Mouse (Mus musculus) ES-Bruce4 (cell line): ENCODE measurements around the gene Gm7029. TPM values are rescaled to one million over a fixed set of nuclear protein-coding genes. Genes with fewer than 3 reads are reported as not detected.
"Not testable (repeated sequence)": the region's sequence is repeated elsewhere in the genome, so short reads cannot be mapped to it uniquely, and the experiment has no call there.

Source experiments
- H3K27ac ChIP-seq: 2 replicates; pipeline ENCODE4 v1.5.1; 2012; ENCODE audit warnings: low read length, inconsistent platforms; ENCODE audit not compliant: insufficient read depth
- H3K27me3 ChIP-seq: 2 replicates; pipeline ENCODE4 v1.6.1; 2012; ENCODE audit warnings: mild to moderate bottlenecking, low read length, inconsistent platforms; ENCODE audit not compliant: control insufficient read depth, poor library complexity, insufficient read depth, severe bottlenecking
- H3K36me3 ChIP-seq: 2 replicates; pipeline ENCODE4 v1.6.1; 2012; ENCODE audit warnings: inconsistent platforms, mild to moderate bottlenecking, low read length, moderate library complexity; ENCODE audit not compliant: control insufficient read depth, poor library complexity, insufficient read depth, severe bottlenecking
- H3K4me1 ChIP-seq: one replicate; pipeline ENCODE4 v1.8.1; 2011; ENCODE audit warnings: low read length; ENCODE audit not compliant: control insufficient read depth, insufficient read depth
- H3K4me3 ChIP-seq: 2 replicates; pipeline ENCODE4 v1.5.1; 2011; ENCODE audit warnings: low read depth, mild to moderate bottlenecking, low read length
- H3K9ac ChIP-seq: 2 replicates; pipeline ENCODE4 v1.6.1; 2012; ENCODE audit warnings: low read depth, mild to moderate bottlenecking, inconsistent platforms; ENCODE audit not compliant: poor library complexity, severe bottlenecking
- H3K9me3 ChIP-seq: replicated peaks from 2 replicates; pipeline ENCODE4 v1.6.1; 2012; ENCODE audit warnings: mild to moderate bottlenecking, low read length, inconsistent platforms; ENCODE audit not compliant: control insufficient read depth, poor library complexity, insufficient read depth, severe bottlenecking
- CTCF ChIP-seq: IDR thresholded peaks from one replicate; pipeline ENCODE4 v1.8.1; 2011; ENCODE audit warnings: low read depth, low read length
- EP300 ChIP-seq: IDR thresholded peaks from 2 replicates; pipeline ENCODE4 v1.6.1; 2011; ENCODE audit warnings: low read depth, low read length; ENCODE audit not compliant: insufficient read depth
- POLR2A ChIP-seq: IDR thresholded peaks from one replicate; pipeline ENCODE4 v1.8.1; 2011; ENCODE audit warnings: low read length; ENCODE audit not compliant: insufficient read depth
- polyA plus RNA-seq: library from polyadenylated mRNA; stranded (reverse); fragments of >200 nt; gene quantifications from 2 replicates; pipeline ENCODE4 v1.2.4, GENCODE M21; 2011; ENCODE audit warnings: low read depth; ENCODE audit not compliant: missing spikeins, insufficient read depth, insufficient read length

Gene Gm7029
- polyA plus RNA-seq, 1 experiment = not detected

DNA sequence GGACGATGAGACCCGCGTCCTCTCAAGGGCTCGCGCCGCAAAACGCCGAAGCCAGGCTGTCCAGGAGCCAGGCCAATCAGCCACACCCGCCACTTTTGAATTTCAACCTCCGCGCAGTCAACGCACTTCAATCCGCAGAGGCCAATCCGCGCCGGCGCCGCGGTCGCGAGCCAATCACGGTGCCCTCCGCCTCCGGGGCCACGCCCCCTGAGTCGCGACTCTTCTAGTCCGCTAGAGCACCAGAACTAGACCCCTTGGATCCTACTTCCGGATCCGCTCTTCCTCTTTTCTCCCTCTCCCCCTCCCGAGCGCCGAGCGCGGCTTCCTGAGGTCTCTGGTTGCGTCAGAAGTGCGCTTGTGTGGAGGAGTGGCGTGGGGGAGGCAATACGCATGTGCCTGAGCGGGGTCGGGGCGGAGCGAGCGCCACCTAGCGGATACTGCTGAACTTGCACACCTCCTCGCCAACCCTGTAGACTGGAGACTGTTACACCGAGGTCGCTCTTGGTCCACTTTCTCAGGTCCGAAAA is 17.0 kb downstream of the Gm7029 start, which contains the start of gene Kifc1:
Kifc1 (minus strand) TSS at position 129 of the 527 bp plus-strand sequence.
- H3K4me3 ChIP-seq = peak within 1 kb of the TSS; percentile 70
- H3K27me3 ChIP-seq = no peaks in the 10 kb centered on the region
- no peaks in the 10 kb centered on the region for H3K9me3 ChIP-seq
- peaks cover 17% of the 10 kb centered on the region for H3K36me3 ChIP-seq
- peak within 1 kb of the TSS; percentile 69 for H3K9ac ChIP-seq
- TF ChIP-seq EP300 (0 out of 2 replicates have a peak, but pooled peaks have one; percentile 53), POLR2A (peak; percentile 58), CTCF (peak; percentile 99)
- H3K4me1 ChIP-seq = peaks cover 1% of the 10 kb centered on the region
- peak within 1 kb of the TSS; percentile 23 for H3K27ac ChIP-seq

DNA sequence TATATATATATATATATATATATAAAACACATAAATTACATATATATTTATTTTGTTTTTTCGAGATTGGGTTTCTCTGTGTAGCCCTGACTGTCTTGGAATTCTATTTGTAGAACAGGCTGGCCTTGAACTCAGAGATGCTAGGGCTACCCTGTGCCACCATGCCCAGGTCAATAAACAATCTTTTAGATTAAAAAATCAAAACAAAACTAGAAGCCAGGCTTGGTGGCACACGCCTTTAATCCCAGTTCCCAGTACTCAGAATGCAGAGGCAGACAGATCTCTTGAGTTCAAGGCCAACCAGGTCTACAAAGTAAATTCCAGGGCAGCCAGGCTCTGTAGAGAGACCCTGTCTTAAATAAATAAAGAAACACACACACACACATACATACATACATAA is 17.7 kb downstream of the Gm7029 start:
- H3K4me3 ChIP-seq = no peak overlapping the region
- TF ChIP-seq EP300 = no peak
- no peak for TF ChIP-seq POLR2A
- TF ChIP-seq CTCF = no peak

DNA sequence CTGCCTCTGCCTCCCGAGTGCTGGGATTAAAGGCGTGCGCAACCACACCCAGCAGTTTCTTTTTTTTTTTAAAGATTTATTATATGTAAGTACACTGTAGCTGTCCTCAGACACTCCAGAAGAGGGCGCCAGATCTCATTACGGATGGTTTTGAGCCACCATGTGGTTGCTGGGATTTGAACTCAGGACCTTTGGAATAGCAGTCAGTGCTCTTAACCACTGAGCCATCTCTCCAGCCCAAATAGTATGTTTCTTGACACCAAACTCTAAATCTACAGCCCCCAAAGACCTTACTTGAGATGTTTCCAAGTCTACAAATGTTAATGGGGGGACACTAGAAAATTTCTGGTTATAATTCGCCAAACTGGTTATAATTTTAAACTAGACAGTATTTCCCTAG is 18.3 kb downstream of the Gm7029 start:
- not testable (repeated sequence) for H3K27me3 ChIP-seq, H3K27ac ChIP-seq, H3K36me3 ChIP-seq, H3K4me1 ChIP-seq, H3K9me3 ChIP-seq, H3K4me3 ChIP-seq, H3K9ac ChIP-seq

More for the DNA sequence above, 17.7 kb downstream of the Gm7029 start:
- Histone ChIP-seq H3K9me3 (no peaks in the 10 kb centered on the region), H3K9ac (no peak overlapping the region), H3K27ac (no peak overlapping the region), H3K36me3 (peaks cover 10% of the 10 kb centered on the region), H3K27me3 (no peaks in the 10 kb centered on the region), H3K4me1 (peaks cover 1% of the 10 kb centered on the region)

DNA sequence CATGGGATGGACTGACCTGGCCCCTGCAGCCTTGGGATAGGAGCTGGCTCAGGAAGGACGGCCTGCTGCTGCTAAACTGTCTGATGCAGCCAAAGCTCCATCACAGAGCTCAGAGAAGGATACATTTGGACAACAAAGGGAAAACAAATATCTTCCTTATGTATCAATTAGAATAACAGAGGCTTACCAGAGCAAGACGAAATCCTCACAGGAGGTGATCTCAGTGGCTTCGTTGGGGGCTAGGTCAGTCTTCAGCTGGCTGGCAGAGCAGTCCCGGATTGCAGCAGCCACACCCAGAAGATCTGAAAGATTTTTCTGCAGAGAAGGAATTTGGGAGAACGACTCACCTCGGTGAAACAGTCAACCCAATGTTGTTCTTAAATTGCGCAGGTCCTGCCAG is 18.8 kb downstream of the Gm7029 start:
- H3K4me3 ChIP-seq = no peak overlapping the region

DNA sequence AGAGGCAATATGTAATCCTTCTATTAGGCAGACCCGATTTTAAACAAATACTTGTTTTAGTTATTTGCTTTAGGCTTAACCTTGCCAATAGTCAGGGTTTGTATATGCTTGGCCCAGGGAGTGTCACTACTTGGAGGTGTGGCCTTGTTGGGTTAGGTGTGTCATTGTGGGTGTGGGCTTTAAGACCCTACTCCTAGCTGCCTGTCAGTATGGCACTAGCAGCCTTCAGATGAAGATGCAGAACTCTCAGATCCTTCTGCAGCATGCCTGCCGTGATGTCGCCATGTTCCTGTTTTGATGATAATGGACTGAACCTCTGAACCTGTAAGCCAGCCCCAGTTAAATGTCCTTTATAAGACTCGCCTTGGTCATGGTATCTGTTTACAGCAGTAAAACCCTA is 19.4 kb downstream of the Gm7029 start:
- H3K27me3 ChIP-seq, H3K9me3 ChIP-seq, H3K36me3 ChIP-seq, H3K4me1 ChIP-seq, H3K4me3 ChIP-seq, H3K9ac ChIP-seq: not testable (repeated sequence)
- peak overlapping the region; percentile 88 for H3K27ac ChIP-seq

More for the DNA sequence above, 18.8 kb downstream of the Gm7029 start:
- no peaks in the 10 kb centered on the region for H3K9me3 ChIP-seq
- H3K9ac ChIP-seq = no peak overlapping the region
- TF ChIP-seq EP300 (0 out of 2 replicates have a peak, but pooled peaks have one; percentile 21), CTCF (no peak)
- peaks cover 1% of the 10 kb centered on the region for H3K4me1 ChIP-seq
- no peaks in the 10 kb centered on the region for H3K27me3 ChIP-seq
- peak overlapping the region; percentile 88 for H3K27ac ChIP-seq
- peaks cover 3% of the 10 kb centered on the region; the same call in 1 of the 2 replicates for H3K36me3 ChIP-seq

DNA sequence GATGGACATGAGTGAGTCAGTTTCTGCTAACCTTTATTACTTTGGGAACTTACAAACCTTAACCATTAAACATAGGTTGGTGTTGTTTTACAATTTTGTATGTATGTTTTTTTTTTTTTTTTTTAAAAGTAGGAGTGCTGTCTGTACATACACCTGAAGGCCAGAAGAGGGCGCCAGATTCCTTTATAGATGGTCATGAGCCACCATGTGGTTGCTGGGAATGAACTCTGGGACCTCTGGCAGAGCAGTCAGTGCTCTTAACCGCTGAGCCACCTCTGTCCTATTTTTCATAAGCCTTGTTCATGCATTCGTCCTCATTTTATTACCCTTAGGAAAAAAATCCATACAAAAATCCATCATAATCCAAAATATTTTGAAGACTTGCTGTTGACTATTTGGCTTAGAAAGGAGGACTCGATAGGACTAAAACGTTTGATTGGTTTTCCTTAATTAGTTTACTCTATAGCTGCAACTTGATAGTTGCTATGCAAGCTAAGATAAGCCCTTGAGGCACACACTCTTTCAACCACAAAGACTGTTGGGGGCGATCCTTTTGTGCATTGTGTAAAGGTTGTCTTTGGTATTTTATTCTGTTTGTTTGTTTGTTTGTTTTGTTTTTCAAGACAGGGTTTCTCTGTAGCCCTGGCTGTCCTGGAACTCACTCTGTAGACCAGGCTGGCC is 23.6 kb downstream of the Gm7029 start:
- H3K27ac ChIP-seq = peak overlapping the region; percentile 67; the same call in 1 of the 2 replicates
- TF ChIP-seq CTCF (peak; percentile 59), POLR2A (no peak), EP300 (no peak)
- H3K9ac ChIP-seq = peak overlapping the region; percentile 64; the same call in 1 of the 2 replicates
- H3K27me3 ChIP-seq = no peaks in the 10 kb centered on the region
- H3K4me3 ChIP-seq = no peak overlapping the region
- H3K4me1 ChIP-seq = peaks cover 11% of the 10 kb centered on the region
- no peaks in the 10 kb centered on the region for H3K36me3 ChIP-seq
- no peaks in the 10 kb centered on the region for H3K9me3 ChIP-seq

DNA sequence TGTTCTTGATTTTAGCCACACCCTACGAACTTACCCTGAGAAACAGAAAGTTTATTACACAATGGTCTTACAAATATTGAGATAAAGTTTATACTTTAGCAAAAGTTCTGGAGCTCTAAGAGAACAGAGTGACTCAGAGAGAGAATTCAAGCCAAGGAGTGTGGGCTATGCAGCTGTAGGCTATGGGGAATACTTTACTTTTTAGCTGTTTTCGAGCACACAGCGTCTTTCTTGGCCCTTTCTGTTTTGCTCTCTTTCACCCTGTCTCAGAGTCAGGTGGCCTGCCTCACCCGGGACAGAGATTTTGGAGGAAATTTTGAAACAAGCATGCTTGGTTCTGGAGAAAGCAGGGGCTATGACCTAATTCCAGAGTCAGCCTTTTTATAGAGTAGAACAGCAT is 24.6 kb downstream of the Gm7029 start:
- H3K9ac ChIP-seq = peak overlapping the region; percentile 64; the same call in 1 of the 2 replicates
- not testable (repeated sequence) for H3K9me3 ChIP-seq, H3K36me3 ChIP-seq, H3K4me3 ChIP-seq, H3K27me3 ChIP-seq
- H3K27ac ChIP-seq = peak overlapping the region; percentile 92
- peaks cover 10% of the 10 kb centered on the region for H3K4me1 ChIP-seq
